In the genomic region with DNA sequence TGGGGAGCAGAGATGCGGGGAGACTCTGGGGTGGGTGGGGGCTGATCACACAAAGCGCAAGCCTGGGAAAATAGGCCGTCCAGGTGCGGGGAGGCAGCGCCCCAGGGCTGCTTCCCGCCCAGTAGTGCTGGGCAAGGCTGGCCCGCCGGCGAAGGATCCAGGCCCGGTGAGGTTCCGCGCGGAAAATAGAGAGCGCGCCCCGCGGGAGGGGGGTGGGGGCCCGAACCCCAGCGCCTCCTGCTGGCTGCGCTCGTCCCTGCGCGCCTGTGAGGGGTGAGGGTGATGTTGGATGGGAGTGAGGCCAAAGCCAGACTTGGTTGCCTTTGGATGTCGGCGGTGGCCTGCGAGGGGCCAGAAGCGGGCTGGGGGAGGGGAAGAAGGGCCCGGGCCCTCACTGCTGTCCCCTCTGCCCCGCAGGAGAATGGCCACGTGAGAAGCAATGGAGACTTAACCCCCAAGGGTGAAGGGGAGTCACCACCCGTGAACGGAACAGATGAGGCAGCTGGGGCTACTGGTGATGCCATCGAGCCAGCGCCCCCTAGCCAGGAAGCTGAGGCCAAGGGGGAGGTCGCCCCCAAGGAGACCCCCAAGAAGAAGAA, we compare ENCODE assay signal across 7 mouse cellular contexts. TPM values are rescaled to one million over a fixed set of nuclear protein-coding genes. Genes with fewer than 3 reads are reported as not detected.
DNase-seq lines count a peak whose midpoint lies in the region; ATAC-seq lines count a peak whose summit lies in the region.

No protein-coding gene starts in this region.

- no peaks in the 10 kb centered on the region for H3K9me3 ChIP-seq in heart, embryonic 14.5 days (ENCODE audit: control insufficient read depth, low read length)

- ATAC-seq in heart, embryonic 14.5 days (ENCODE audit: insufficient number of reproducible peaks, insufficient read depth, low FRiP score, low read depth), result peak; percentile 59
- ATAC-seq in megakaryocyte-erythroid progenitor cell, adult 5-6 weeks (replicated peaks; ENCODE audit: low FRiP score, low TSS enrichment, poor library complexity, severe bottlenecking), result peak; percentile 65

- no peaks in the 10 kb centered on the region for H3K27me3 ChIP-seq in heart, embryonic 14.5 days (ENCODE audit: control insufficient read depth, insufficient read depth, low read length)

- DNase-seq in B cell, adult 2 months, result peak; percentile 79 to 83
- DNase-seq in ES-CJ7 (ENCODE audit: low read depth, low spot score), result peak; percentile 71
- peak; percentile 85 for DNase-seq in embryo, embryonic 11 days
- peak; percentile 55 to 68 for DNase-seq in kidney, postnatal 25 days
- peak; percentile 37 for DNase-seq in spleen, adult 12 weeks (ENCODE audit: low spot score)

- WGBS in heart, embryonic 14.5 days, result 1% methylated on average over 33 of the region's 35 CpGs

- peak overlapping the region; percentile 73 for H3K4me2 ChIP-seq in heart, embryonic 14.5 days (ENCODE audit: low read length)

- peak overlapping the region; percentile 37 to 82; a peak in 3 of 4 replicates for H3K27ac ChIP-seq in heart, embryonic 14.5 days (replicated peaks in 1 of 2; ENCODE audit: control insufficient read depth in 1 of 2, insufficient read depth in 1 of 2, low read depth in 2 of 2, low read length in 2 of 2)

- H3K36me3 ChIP-seq in heart, embryonic 14.5 days (ENCODE audit: control insufficient read depth, insufficient read depth, low read length), result peaks cover 44% of the 10 kb centered on the region

- peak overlapping the region; percentile 67 to 72 for H3K4me3 ChIP-seq in heart, embryonic 14.5 days (ENCODE audit: control insufficient read depth in 1 of 2, insufficient read depth in 1 of 2, low read depth in 1 of 2, low read length in 2 of 2)

- peaks cover 10 to 11% of the 10 kb centered on the region in 2 experiments for H3K4me1 ChIP-seq in heart, embryonic 14.5 days (ENCODE audit: control insufficient read depth in 2 of 2, insufficient read depth in 2 of 2, low read length in 2 of 2)

- H3K9ac ChIP-seq in heart, embryonic 14.5 days (ENCODE audit: low read length), result peak overlapping the region; percentile 99

RNA-seq across cellular contexts. Expression of a gene that starts 1.0 kb away (rescaled TPM):
- polyA plus RNA-seq in heart, embryonic 14.5 days (2014; fragmentation: Nextera tagmentation; extraction: Ambion mirVana), result 301 and 313 TPM in 2 replicates
- total RNA-seq in megakaryocyte-erythroid progenitor cell, adult 5-6 weeks (2014; fragmentation: Nextera tagmentation), result 29.9 and 30.4 TPM in 2 replicates
- total RNA-seq in megakaryocyte-erythroid progenitor cell, adult 5-6 weeks (2017), result 41.4 and 48.3 TPM in 2 replicates

RNA-seq across cellular contexts. Expression of a gene that starts 23.4 kb away (rescaled TPM):
- polyA plus RNA-seq in heart, embryonic 14.5 days (2014; fragmentation: Nextera tagmentation; extraction: Ambion mirVana), result not detected in 2 replicates
- not detected in 2 replicates for total RNA-seq in megakaryocyte-erythroid progenitor cell, adult 5-6 weeks (2014; fragmentation: Nextera tagmentation)
- not detected in 2 replicates for total RNA-seq in megakaryocyte-erythroid progenitor cell, adult 5-6 weeks (2017)

RNA-seq across cellular contexts. Expression of a gene that starts 23.6 kb away (rescaled TPM):
- not detected in 2 replicates for polyA plus RNA-seq in heart, embryonic 14.5 days (2014; fragmentation: Nextera tagmentation; extraction: Ambion mirVana)
- total RNA-seq in megakaryocyte-erythroid progenitor cell, adult 5-6 weeks (2014; fragmentation: Nextera tagmentation), result not detected in 2 replicates
- not detected in 2 replicates for total RNA-seq in megakaryocyte-erythroid progenitor cell, adult 5-6 weeks (2017)

RNA-seq across cellular contexts. Expression of a gene that starts 28.1 kb away (rescaled TPM):
- polyA plus RNA-seq in heart, embryonic 14.5 days (2014; fragmentation: Nextera tagmentation; extraction: Ambion mirVana), result 123 and 124 TPM in 2 replicates
- total RNA-seq in megakaryocyte-erythroid progenitor cell, adult 5-6 weeks (2014; fragmentation: Nextera tagmentation), result 136 and 147 TPM in 2 replicates
- 72.7 and 76.2 TPM in 2 replicates for total RNA-seq in megakaryocyte-erythroid progenitor cell, adult 5-6 weeks (2017)

RNA-seq across cellular contexts. Expression of a gene that starts 53.0 kb away (rescaled TPM):
- 23.2 and 25.5 TPM in 2 replicates for polyA plus RNA-seq in heart, embryonic 14.5 days (2014; fragmentation: Nextera tagmentation; extraction: Ambion mirVana)
- total RNA-seq in megakaryocyte-erythroid progenitor cell, adult 5-6 weeks (2014; fragmentation: Nextera tagmentation), result 36.1 and 36.3 TPM in 2 replicates
- total RNA-seq in megakaryocyte-erythroid progenitor cell, adult 5-6 weeks (2017), result 31.3 and 52.3 TPM in 2 replicates

Comparison
In these comparisons a context has a peak if more than half of its experiments do, and no peak if none do; other contexts are left out.
1. Peak in every context shown above with its lines: DNase-seq, ATAC-seq, H3K4me3 ChIP-seq and H3K27ac ChIP-seq.